ENCODE assay signal across 8 mouse cellular contexts in genomic region chr6:31079586-31080259, GRCm38 (mm10).
DNase-seq lines count a peak whose midpoint lies in the region; ATAC-seq and TF ChIP-seq lines count a peak whose summit lies in the region.

No protein-coding gene starts in this region.

- H3K36me3 ChIP-seq in forebrain, postnatal 0 days (ENCODE audit: insufficient read depth) = no peaks in the 10 kb centered on the region
- no peaks in the 10 kb centered on the region for H3K36me3 ChIP-seq in forebrain, embryonic 15.5 days

- TF ChIP-seq CTCF in forebrain, postnatal 0 days (IDR thresholded peaks at IDR 0.05; ENCODE audit: low read depth) = no peak
- no peak for TF ChIP-seq CTCF in brain, embryonic 14.5 days (IDR thresholded peaks at IDR 0.05; ENCODE audit: borderline replicate concordance, extremely low read depth, insufficient read depth, insufficient read length)
- TF ChIP-seq CTCF in lung, adult 2 months (IDR thresholded peaks at IDR 0.05; ENCODE audit: insufficient read depth, low read length) = no peak

- no peaks in the 10 kb centered on the region for H3K27me3 ChIP-seq in forebrain, postnatal 0 days (ENCODE audit: insufficient read depth, low read length)
- no peaks in the 10 kb centered on the region for H3K27me3 ChIP-seq in forebrain, embryonic 15.5 days

- no peak overlapping the region for H3K27ac ChIP-seq in forebrain, postnatal 0 days (ENCODE audit: low read depth, low read length)
- H3K27ac ChIP-seq in forebrain, embryonic 15.5 days (replicated peaks) = no peak overlapping the region

- H3K9me3 ChIP-seq in forebrain, postnatal 0 days (ENCODE audit: low read length) = no peaks in the 10 kb centered on the region
- H3K9me3 ChIP-seq in forebrain, embryonic 15.5 days = no peaks in the 10 kb centered on the region

- H3K4me3 ChIP-seq in forebrain, postnatal 0 days (ENCODE audit: low read depth, low read length) = no peak overlapping the region
- H3K4me3 ChIP-seq in forebrain, embryonic 15.5 days = no peak overlapping the region
- no peak overlapping the region for H3K4me3 ChIP-seq in lung, adult 2 months (replicated peaks; ENCODE audit: extremely low read depth, low read depth, low read length)

- peak; percentile 34 for ATAC-seq in forebrain, postnatal 0 days
- no peak for ATAC-seq in forebrain, embryonic 15.5 days (replicated peaks)

- DNase-seq in forebrain, postnatal 0 days = no peak
- DNase-seq in 3134 (ENCODE audit: extremely low read depth, insufficient read length, low spot score) = peak; percentile 45
- DNase-seq in brain, embryonic 14.5 days (ENCODE audit: low read depth) = peak; percentile 68
- peak; percentile 61 for DNase-seq in lung, adult 2 months
- DNase-seq in telencephalon, adult 2 months (ENCODE audit: low read depth, low spot score) = peak; percentile 68
- DNase-seq in ovary, postnatal 10 days (ENCODE audit: low spot score) = no peak
- no peak for DNase-seq in urinary bladder, postnatal 25 days (ENCODE audit: low spot score)

- H3K9ac ChIP-seq in forebrain, postnatal 0 days = no peak overlapping the region
- no peak overlapping the region for H3K9ac ChIP-seq in forebrain, embryonic 15.5 days (replicated peaks)

- no peak for TF ChIP-seq POLR2A in brain, embryonic 14.5 days (IDR thresholded peaks at IDR 0.05; ENCODE audit: borderline replicate concordance, extremely low read depth, insufficient read depth, insufficient read length, poor library complexity, severe bottlenecking)
- no peak for TF ChIP-seq POLR2A in lung, adult 2 months (IDR thresholded peaks at IDR 0.05; ENCODE audit: borderline replicate concordance, extremely low read depth, low read depth, low read length)

- WGBS in forebrain, postnatal 0 days = 51% methylated on average over 14 of the region's 14 CpGs
- 58% methylated on average over 14 of the region's 14 CpGs for WGBS in forebrain, embryonic 15.5 days
- WGBS in lung, adult 2 months = 41% methylated on average over 14 of the region's 14 CpGs

- H3K4me1 ChIP-seq in forebrain, postnatal 0 days (ENCODE audit: insufficient read depth) = no peaks in the 10 kb centered on the region
- peaks cover 12% of the 10 kb centered on the region for H3K4me1 ChIP-seq in forebrain, embryonic 15.5 days
- H3K4me1 ChIP-seq in lung, adult 2 months (ENCODE audit: control insufficient read depth, insufficient read depth, low read length) = peaks cover 61% of the 10 kb centered on the region

- H3K4me2 ChIP-seq in forebrain, postnatal 0 days (ENCODE audit: low read depth) = no peak overlapping the region
- H3K4me2 ChIP-seq in forebrain, embryonic 15.5 days (replicated peaks) = no peak overlapping the region

Comparison
In these comparisons a context has a peak if more than half of its experiments do, and no peak if none do; other contexts are left out.
1. DNase-seq: peak in 3134 (single experiment), brain, embryonic 14.5 days (single experiment), lung, adult 2 months (single experiment) and telencephalon, adult 2 months (single experiment); none in forebrain, postnatal 0 days (single experiment), ovary, postnatal 10 days (single experiment) and urinary bladder, postnatal 25 days (single experiment).